Mouse (Mus musculus) skeletal muscle tissue, adult 2 months (tissue): ENCODE measurements at regions not wholly inside any gene's neighbourhood (a gene's known extent, or its start where the extent isn't known, plus 50 kb on each side); places are given as distances from the start of the nearest gene placed in this dataset.

Experiments
- DNase-seq: peaks from one replicate; pipeline ENCODE4 v3.0.0-alpha.2; 2012; ENCODE audit warnings: low read depth, low spot score

DNA sequence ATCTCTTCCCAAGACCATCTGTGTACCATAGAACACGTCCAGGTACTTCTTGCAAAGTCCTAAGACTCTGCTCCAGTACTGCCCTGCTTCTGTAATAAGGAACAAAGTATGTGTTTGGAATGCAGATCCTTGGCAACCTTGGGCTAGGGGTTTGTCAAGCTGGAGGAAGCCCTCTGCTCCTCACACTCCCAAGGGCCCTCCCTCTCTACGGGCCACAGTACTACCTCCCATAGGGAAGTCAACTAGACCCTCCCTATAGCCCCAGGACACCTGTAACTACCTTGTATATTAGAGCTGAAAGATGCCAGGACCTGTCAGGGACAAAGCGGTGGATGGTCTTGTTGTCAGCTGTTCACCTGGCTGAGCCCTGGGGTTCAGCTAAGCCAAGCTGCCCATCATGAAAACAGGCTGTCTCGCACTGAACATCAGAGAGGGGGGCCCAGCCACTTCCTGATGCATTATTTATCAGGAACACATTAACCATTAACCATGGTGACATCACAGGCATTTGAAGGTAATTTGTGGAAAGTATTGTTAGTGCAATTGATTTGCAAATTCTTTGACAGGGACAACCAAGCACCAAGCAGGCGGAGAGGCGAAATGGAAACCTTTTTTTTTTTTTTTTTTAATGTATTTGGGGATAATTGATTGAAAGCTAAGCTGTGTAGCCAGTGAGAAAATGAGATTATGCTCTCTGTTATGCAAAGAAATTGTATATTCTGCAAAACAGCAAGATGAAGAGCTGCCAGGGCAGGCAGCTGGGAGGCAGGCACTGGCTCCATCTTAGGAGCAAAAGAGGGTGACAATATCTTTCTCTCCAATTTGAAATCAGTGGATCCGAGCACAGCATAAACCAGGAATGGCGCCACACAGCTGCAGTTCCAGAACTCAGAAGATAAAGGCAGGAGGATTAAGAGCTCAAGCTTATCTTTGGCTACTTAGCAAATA, 110.5 kb upstream of the Hs6st1 start:
- no peak for DNase-seq

DNA sequence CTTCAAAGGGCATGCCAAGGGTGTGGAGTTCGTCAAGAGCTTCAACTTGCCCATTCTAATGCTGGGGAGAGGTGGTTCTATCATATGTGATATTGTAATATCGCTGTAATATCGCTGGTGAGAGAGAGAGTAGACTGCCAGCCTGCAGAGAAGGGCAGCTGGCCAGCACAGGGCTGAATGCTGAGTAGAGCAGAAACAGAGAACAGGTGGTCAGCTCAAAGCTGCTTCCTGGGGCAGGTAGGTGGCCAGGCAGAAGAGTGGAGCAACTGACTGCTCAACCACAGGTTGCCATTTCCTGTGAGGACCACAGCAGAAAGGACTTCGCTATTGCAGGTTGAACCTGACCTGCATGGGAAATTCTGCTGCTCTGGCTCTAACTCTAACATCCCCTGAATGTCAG, 108.5 kb upstream of the Hs6st1 start:
- no peak for DNase-seq

DNA sequence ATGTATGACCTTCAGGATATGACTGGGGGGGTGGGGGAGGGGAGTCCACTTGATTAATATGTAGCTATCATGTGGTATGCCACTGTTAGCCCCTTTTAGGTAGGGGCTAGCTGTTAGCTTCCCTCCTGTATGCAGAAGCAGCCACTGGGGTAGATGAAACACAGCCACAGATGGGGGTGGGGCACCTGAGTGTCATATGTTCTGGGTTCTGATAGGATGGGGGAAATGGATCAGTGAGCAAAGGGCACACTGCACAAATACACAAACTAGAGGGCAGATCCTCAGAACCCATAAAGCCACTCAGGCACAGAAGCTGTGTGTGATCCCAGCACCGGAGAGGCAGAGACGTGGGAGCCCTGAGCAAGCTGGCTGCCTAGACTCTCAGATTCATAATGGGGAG, 107.4 kb upstream of the Hs6st1 start:
- no peak for DNase-seq

DNA sequence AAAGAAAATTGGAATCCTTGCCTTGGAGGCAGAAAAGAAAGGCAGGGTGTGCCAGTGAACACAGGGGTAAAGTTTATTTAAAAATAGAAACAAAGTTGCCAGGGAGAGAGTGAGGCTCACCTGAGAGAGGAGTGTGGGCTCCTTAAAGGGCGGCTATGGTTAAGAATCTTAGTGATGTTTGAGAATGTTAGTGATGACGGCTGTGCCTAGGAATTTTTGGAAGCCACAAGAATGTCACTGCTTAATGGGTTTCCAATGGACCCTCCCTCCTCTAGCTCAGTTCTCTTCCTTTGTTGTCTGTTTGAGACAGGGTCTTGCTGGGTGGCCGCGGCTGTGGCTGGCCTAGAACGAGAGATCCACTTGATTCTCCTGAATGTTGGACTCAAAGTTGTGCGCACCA, 106.3 kb upstream of the Hs6st1 start:
- DNase-seq, result no peak

DNA sequence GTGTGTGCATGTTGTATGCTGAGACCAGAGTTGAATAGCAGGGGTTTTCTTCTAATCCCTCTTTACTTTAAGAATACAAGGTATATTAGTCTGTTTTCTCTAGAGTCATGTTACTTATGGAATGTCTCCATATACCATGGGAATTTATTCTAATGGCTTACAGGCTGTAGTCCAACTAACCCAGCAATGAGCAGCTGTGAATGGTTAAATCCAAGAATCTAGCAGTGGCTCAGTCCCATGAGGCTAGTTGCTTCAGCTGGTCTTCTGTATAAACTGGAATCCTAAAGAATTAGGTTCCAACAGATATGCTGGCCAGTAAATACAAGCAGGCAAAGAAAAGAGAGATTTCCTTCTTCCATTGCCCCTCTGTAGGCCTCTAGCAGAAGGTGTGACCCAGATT, 99.7 kb upstream of the Hs6st1 start:
- DNase-seq, result no peak

DNA sequence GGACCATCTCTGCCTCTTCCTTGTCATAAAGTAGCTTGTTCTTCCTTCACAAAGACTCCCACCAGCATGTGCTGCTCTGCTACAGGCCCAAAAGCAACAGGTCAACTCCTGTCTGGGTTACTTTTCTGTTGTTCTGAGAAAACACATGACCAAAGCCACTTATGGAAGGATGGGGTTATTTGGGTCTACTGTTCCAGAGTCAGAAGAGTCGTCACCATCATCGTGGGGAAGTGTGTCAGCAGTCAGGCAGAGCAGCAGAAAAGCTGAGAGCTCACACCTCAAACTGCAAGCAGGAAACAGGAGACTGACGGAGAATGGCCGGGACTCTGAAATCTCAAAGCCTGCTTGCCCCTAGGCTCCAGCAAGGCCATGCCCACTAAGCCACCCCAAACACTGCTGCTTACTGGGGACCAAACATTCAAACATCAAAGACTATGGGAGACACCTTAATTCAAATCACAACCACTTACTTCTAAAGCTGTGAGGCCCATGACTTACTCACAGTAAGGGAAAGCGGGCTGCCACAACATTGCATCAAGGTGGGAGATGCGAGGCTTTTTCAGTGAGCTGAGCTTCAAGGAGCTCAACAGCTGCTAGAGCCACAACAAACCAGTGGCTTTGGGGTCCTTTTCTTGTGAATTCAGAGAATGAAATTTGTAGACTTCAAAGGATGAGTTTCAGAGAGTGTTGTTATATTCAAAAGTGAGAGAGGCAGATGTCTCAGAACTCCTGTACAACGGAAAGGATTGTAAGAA, 96.6 kb upstream of the Hs6st1 start:
- no peak for DNase-seq

DNA sequence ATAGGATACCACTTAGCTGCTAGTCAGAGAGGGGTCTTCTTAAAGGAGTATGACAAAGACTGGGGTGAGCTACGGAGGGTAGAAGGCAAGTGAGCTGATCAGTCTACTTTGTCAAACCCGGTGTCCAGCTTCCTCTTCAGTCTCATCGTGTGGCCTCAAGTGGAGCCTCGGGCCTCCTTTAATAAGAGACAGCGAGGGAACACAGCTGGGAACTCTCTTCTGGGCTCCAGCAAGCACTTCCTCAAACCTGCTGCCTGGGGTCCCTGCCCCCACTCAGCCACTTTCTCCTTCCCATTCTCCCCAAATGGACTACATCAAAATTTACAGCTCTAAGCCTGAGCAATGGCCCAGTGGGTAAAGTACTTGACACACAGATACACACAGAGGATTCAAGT, 96.0 kb upstream of the Hs6st1 start:
- no peak for DNase-seq

DNA sequence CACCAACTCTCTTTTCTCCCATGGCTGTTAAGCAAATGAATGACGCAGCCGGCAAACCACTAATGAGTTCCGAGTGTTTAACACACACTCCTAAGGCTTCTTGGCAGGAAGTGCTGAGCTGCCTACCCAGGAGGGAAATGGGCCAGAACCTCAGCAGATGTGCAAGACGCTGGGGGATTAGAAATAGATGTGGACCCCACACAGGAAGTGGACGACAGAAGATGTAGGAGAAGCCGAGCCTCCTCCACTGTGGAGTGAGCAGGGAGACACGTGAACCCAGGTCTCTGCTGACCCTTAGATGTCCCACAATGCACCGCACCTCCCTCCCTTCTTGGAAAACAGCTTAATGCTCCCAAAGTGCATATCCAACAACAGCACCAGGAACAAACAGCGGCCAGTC, 94.8 kb upstream of the Hs6st1 start:
- DNase-seq, result peak; percentile 61

DNA sequence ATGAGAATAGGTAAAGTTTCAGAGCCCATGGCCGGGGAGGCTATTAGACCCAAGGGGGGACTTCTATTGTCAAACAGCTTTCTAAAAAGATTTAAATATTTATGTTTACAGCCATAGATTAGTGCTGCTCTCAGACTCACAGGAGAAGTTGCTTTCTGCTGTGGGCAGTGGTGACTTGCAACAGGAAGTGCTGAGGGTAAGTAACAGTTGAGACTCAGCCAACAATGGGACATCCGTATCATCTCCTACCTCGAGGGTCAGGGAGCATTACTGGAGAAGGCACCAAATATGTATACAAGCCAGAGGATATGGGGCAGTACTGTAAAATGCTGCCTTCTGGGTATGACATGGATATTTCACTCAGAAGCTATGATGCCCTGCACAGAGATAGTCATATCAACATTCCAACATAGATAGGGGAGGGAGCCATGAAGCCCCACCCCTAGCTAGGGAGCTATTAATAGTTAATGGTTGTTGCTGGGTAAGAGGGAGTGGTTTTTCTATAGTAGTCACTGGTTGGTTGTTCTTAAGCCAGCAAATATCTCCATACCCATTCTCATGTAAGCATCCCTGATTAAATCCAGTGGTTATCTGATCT, 92.5 kb upstream of the Hs6st1 start:
- DNase-seq, result no peak

DNA sequence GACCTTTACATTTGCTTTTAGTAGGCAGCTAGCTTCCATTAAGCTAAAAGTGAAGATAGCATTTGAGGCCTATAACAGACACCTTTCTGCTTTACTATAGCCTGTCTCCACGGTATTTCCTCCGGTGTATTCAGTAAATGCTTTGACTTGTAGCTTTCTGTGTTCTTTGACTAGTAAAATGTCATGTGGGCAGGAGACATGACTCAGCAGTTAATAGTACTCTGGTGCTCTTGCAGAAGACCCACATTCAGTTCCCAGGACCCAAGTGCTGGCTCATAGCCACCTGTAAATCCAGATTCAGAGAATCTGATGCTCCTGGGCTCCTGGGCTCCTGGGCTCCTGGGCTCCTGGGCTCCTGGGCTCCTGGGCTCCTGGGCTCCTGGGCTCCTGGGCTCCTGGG, 91.7 kb upstream of the Hs6st1 start:
- DNase-seq, result no peak

DNA sequence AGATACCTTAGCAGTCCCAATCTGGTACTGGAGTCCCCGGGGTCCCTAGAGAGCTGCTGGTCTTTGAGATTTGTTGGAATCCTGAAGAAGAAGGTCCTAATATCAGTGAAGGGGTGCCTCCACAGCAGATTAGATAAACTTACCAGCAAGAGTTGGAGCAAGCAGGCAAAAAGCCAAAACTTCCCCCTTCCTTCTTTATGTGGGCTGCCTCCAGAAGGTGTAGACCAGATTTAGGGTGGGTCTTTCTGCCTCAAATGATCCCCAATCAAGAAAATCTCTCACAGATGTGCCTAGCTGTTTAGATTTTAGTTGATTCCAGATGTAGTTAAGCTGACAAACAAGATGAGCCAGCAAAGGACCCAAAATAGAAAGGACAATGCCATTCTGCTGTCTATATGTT, 90.1 kb upstream of the Hs6st1 start:
- DNase-seq, result no peak

DNA sequence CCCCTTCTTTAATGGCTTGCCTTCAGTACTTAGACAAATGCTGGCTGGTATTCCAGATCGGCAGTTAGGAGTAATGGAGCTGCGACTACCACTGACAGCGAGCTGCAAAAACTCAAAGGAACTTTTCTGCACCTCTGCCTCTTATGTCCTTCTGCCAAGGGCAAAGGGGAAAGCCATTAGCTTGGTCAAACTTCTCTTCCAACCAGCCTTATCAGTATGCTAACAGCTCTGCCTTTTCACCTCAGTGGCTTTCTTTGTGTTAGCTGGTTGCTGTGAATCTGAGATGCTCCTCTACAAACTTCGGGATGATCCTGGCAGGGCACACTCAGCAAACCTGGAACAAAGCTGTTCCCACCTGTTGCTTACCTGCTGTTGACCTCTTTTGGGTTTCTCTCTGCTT, 89.4 kb upstream of the Hs6st1 start:
- DNase-seq, result no peak

DNA sequence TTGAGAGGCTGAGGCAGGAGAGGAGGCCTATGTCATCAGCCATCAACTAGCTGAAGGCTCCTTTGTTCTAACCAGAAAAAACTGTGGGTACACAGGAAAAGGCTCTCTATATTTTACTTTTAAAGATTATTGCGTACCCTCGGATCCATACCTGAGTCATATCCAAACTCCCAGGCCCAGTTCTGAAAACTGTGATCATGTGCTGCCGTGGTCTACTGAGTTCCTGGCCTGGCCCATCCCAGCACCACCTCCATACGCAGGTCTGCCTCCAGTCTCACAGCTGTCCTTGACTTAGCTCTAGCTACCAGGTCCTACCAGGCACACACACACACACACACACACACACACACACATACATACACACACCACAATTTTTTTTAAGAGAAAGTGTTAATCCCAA, 87.0 kb upstream of the Hs6st1 start:
- DNase-seq, result no peak

DNA sequence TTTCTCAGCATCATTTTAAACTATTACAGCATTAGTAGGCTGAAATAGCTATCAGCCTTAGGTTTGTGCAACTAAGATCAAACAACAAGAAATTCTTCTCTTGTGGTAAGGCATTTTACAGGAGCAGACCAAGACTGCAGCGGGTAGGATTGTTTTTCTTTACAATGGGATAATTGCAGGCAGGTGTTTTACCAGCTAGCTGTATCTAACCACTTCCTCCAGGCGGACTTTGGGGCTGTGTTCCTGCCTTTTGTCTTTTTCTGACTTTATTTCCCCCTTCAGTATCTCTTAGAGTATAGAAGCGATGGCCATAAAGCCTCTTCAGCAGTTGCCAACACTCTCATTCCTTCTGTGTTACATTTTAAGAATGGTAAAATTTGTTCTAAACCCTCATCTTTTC, 84.8 kb upstream of the Hs6st1 start:
- no peak for DNase-seq

DNA sequence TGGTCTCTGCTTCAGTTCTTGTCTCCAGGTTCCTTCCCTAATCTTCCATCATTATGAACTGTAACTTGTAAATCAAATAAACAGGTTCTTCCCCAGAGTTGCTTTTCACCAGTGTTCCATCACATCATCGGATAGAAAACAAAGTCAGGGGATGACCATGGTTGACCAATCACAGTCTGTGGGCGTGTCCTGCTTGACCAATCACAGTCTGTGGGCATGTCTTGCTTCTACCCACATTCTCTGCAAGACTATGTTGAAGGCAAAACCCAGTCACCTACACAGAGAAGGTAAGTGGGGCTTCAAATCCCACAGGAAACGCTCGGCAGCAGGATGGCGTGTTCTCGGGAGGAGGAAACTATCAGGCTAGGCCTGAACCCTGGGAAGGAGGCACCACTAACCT, 82.9 kb upstream of the Hs6st1 start:
- no peak for DNase-seq

DNA sequence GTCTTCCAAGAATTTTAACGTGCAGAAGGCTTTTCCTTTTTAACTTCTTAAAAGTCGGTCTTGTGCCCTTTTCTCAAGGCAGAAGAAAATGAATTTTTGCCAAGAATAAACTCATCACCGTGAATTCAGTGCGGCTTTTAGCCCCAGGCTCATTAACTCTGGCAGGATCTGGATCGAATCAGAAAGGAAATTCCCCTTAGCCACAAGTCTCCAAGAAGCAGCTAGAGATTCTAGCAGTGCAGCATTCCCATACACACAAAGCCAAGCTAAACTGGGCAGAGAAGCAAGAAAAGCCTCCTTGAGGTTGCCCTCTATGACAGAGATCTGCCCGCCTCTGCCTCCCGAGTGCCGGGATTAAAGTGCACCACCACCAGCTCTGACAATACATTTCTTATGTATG, 81.5 kb upstream of the Hs6st1 start:
- DNase-seq, result no peak

DNA sequence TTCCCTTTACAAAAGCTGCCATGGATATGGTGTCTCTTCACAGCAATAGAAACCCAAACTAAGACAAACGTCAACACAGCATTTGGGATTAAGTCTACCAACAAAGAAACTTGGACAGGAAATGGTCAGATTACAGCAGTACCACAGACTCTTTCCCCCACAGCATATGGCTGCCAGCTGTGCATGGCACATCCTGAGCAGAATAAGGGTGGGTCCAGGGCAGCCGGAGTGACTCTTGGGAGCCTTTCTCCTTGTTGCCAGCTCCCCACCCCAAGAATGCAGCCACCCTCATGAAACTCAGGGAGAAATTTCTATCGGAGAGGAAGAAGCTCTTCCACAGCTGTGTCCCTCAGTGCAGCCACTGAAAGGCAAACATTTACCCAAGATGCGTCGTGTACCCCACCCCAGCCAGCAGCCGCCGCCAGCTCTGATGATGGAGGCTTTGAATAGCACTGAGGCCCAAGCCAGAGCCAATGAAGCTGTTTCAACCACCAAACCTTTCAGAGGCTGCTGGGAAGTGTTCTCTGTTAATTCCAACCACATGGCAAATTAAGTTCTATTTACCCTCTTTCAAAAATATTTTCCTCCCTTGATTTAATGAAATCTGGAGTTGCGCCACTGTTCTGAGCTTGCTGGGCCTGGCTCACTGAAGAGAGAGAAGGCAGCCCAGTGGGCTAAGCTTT, 75.8 kb upstream of the Hs6st1 start:
- DNase-seq, result no peak

DNA sequence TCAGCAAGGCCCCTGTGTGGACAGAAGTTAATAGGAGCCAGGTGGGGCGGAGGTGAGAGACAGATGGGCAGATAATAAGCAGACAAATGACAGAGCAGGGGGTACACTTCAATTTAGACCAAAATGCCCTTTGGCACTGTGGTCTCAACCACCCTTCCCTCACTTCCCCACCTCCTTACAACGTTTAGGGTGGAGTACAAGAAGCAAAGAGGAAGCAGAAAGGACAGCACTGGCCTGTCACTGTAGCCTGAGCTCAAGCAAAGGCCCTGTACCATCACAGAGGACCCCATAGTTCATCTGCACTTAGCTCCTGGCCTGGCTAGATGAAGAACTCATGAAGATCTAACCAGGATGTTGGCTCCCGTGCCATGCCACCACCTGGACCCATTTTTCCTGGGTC, 75.3 kb upstream of the Hs6st1 start:
- DNase-seq, result no peak

DNA sequence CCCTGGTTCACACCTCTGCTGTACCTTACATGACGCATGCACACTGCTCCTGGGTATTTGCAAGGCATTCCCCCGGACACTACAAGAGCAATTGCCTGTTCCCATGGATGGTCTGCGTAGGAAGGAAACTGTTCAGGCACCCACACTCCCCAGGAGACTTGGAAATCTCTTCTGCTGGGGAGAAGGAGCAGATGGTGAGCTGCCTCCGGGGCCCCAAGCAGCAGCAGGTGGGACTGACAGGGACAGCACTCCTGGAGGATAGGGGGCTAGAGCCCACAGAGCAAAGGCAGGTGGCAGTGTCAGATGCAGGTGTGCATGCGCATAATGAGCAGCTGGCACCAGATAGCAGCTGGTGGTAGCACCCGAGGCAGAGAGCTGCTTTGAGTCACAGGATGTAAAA, 72.5 kb upstream of the Hs6st1 start:
- DNase-seq, result no peak

DNA sequence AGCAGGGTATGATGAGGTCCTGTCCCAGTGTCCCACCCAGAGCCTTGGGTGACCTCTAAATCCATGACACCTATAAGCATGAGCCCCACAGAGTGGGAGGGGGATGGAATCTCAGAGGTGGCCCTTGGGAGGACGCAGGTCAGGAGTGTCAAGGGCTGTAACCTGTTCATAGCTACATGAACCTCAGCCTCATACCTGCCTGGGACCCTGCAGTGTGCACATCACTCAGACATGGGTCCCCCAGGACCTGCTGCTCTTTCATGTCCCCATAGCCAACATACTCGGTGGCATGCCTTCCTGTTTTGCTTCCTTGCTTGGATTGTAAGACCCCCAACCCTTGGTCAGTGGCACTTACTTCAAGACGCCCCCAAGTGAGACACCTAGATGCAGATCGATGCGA, 66.9 kb upstream of the Hs6st1 start:
- no peak for DNase-seq

DNA sequence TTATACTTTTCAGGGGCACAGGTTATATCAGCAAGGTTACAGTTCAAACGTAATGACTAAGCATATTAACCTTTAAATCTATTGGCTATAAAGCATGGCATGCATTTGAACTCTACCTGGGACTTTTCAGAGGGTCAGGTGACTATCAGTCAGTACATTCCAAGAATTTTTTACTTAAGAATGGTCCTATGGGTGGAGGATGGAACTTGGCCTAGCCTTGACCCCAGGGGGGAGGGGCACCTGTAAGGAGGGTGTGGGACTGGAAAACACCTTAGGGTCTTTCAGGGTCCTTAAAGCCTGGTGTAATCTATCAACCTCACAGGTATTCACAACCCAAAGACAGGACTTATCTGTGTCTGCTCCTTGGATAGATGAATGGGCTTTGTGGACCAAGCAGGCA, 66.4 kb upstream of the Hs6st1 start:
- DNase-seq, result no peak

DNA sequence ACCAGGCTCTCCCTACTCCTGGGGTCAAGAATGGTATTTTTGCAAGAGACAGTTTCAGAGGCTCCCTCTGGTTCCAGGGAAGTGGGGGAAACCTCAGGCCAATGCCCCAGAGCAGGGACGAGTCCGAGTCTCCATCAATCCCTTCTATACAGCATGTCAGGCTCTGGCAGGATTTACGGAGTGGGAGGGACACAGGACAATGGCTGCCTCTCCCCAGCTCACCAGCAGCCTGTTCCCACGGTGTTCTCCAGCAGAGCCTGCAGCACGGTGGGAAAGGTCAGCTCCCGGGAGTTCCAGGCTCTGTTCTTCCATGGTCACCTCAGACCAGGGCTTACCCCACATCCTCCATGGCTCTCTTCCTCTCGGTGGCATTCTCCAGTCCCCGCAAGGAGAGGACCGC, 64.6 kb upstream of the Hs6st1 start:
- no peak for DNase-seq
